Mouse (Mus musculus): ENCODE data around the gene Pik3ip1.

DNA sequence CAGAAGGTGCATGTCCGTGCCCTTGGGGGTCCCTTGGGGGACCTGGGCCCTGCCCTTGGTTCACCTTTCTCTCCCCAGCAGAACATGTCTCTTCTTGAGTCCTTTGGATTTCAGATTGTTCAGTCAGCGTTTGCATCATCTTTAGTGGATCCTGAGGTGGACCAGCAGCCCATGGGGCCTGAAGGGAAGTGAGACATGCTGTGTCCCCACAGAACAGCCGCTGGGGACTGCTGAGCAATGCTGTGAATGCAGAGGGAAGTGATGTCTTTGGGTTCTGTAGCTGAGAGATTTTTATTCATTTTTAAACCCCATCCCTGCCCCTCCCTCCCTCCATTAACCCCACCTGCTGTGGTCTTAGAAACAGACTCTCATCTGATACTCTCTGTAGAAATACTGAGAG, 22.3 kb upstream of the Pik3ip1 start:
- TF ChIP-seq POLR2A (IDR thresholded peaks at IDR 0.05; ENCODE audit: borderline replicate concordance, extremely low read depth, insufficient read depth, insufficient read length, poor library complexity, severe bottlenecking) (no peak), CTCF (IDR thresholded peaks at IDR 0.05; ENCODE audit: borderline replicate concordance, extremely low read depth, insufficient read depth, insufficient read length) (no peak)
